Mouse (Mus musculus) spleen, adult 2 months (tissue): ENCODE data around the gene Fcgbp.

Source experiments
- CTCF ChIP-seq: fragments of 200-500 bp; IDR thresholded peaks from 2 replicates; pipeline ENCODE4 v1.5.1; 2011; ENCODE audit warnings: mild to moderate bottlenecking, inconsistent platforms; ENCODE audit not compliant: insufficient read depth, insufficient read length, insufficient replicate concordance; ENCODE audit errors: extremely low read depth
- POLR2A ChIP-seq: fragments of 200-500 bp; IDR thresholded peaks from 2 replicates; pipeline ENCODE4 v1.6.1; 2011; ENCODE audit warnings: low read depth, low read length, inconsistent platforms

- TF ChIP-seq CTCF = no peak
- TF ChIP-seq POLR2A = no peak
These were observed 66.6 kb downstream of the Fcgbp start for GRCm38 (mm10) chr7:28137613-28138012.
